Mouse (Mus musculus) right cerebral cortex, adult 2 months (tissue): Measurements from ENCODE around the gene Itga3.

ENCODE experiments used
- DNase-seq, 2 experiments: peaks; one replicate each; pipeline ENCODE4 v3.0.0; 2021 to 2022; ENCODE audit warnings: low spot score in 2 of 2

Itga3 gene

DNA sequence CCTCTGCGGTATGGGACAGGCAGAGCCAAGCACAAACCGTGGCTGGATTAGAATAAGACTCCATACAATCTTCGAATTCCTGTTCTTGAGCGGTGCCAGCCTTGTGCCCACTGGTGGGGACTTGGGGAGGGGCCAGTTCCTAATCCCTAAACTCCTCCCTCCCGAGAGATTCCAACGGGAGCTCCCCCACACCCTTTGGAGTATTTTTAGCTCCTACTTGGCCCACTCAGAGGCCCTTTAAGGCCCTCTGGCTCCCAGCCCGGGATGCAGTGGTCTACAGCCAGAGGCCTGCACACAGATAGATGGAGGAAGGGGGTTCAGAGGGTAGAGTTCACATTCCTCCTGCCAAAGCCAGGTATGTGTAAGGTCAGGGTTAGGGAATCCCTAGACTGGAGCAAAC lies 5.3 kb downstream of the Itga3 start:
- no peak for DNase-seq

DNA sequence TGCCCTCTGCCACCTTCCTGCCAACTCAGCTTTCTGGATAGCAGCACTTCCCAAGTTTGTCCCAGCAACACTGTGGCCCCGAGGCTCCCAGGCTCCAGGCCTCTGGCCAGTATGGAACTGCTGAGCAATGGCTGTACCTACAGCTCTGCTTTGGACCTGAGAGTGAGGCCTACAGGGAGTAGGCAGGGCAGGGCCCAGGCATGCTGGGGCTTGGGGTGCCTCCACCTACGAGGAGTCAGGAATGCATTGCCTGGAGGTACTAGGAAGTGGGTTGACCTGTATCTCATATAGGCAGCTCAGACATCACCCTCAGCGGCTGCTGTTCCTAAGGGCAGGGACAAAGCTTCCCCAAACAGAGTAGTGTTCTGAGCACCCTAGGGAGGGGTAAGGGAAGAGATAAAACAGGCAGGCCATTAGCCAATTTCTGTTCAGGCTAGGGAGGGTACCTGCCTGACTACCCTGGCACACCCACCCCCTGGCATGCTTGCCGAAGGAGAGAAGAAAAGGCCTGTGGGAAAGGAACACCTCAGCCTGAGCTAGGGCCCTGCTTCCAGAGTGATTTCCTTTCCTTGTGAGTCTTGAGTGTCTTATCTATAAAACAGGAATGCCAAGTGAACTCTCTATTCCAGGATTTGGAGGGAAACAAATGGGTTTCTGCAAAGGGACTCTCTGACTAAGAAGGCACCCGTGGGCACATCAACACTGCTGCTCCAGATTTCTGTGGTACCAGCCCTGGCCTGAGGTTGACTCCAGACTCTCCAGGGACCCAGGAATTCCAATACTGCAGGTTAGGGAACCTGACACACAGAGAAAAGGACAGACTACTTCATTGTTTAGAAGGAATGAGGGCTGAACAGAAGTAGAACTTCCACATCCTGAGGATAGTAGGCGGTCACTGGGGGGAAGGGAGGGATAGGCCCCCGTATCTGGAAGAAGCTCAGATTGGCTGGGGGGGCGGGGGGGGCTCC lies 6.2 kb downstream of the Itga3 start:
- no peak for DNase-seq

DNA sequence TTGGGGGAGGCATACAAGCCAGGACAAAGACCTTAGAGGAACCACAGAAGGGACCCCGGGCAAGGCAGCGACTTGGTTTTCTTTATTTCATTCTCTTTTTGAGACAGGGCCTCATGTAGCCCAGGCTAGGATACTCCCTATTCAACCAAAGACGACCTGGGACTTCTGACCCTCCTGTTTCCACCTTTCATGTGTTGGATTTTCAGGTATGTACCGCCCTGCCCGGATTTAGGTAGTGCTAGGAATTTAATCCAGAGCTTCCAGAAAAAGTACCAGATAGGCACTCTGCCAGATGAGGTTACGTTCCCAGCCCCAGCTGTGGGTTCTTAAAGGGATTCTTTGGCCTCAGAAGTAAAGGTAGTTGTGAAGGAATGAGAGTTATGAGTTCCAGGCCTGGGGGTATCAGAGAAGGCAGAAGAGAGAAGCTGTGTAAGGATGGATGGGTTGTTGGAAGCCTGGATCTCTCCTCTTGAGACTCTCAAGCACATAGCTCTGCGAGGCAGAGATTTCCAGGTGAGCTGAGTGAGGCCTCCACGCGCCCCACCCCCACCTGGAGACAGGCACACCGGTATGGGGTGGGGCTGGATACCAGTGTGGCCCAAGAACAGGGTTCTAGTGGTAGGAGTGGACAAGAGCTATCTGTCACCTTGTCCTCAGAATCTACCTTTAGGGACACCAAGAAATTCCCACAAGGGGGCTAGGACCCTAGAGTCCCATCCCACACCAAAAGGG lies 7.2 kb downstream of the Itga3 start:
- DNase-seq, result no peak

DNA sequence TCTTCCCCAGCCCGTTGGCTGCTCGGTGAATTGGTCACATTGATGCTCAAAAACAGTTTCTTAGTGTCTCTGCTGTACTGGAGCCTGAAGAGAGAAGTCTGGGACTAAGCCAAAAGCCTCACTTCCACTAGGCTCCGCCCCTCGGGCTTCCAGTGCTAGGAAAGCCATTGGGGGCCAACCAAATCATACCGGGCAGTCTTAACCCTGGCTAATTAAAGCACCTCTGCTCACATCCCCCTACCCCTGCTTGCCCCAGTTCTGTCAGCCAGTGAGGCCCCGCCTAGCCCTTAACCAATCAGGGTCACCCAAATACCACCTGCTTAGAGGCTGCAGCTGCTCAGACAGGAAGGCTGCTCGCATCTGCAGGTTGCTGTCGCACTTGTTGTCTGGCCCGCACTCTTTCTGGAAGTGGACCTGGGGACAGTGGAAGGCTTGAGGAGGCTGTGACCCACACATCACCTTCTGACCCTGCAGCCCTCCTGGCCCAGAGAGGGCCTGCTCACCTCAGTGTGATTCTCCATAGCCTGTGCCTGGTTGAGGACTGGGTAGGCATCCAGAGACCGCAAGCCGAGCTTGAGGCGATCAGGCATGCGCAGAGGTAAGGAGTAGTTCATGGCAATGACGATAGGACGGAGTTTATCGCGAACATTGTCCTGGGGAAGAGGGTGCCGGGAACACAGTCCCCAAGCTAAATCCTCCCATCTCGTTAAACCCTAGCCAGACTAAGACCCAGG lies 19.7 kb downstream of the Itga3 start:
- no peak for DNase-seq

DNA sequence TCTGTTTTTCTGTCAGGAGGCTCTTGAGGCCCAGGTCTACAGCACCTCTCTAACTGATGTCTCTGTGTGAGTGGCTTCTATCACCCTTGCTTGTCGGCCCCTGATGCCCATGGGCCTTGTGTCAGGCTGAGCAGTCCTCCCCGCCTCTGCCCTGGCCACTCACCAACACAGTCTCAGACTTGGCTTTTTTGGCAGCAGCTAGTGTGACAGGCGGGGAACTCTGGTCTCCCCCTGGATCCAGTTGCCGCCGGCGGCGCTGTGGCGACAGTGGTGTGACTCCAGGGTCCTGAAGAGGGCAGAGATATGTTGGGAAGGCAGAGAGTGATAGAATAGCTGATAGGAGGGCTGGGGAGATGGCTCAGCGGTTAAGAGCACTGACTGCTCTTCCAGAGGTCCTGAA lies 23.5 kb downstream of the Itga3 start:
- DNase-seq, result no peak

DNA sequence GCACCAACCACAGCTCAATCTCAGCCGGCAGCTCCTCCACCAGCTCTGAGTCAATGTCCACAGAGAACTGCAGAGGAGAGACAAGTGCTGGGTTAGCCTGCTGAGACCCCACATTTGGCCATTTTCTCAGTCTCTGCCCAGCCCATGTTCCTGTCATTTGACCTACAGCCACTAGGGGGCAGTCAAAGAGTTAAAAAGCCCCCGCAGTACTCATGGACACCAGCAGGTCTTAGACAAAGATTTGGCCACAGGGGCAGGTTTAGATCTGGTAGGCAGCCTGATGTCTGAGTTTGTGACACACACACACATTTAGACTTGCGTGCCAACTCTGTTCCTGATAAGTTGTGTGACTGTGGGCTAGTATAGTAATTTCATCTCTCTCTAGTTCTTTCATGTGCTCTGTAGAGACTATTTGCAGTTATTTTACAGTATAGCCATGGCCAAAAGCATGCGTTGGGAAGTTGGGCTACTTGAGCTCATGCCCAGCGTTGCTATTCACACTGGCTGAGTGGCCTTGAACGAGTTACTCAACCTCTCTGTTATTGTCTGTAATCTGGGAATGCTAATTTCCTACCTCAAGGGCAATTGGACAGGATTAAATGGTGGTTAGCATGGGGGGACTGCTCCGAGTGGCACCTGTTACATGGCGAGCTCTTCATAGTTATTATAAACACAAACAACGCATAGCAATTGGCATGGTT lies 29.5 kb downstream of the Itga3 start:
- DNase-seq, result peak; percentile 58 to 61

DNA sequence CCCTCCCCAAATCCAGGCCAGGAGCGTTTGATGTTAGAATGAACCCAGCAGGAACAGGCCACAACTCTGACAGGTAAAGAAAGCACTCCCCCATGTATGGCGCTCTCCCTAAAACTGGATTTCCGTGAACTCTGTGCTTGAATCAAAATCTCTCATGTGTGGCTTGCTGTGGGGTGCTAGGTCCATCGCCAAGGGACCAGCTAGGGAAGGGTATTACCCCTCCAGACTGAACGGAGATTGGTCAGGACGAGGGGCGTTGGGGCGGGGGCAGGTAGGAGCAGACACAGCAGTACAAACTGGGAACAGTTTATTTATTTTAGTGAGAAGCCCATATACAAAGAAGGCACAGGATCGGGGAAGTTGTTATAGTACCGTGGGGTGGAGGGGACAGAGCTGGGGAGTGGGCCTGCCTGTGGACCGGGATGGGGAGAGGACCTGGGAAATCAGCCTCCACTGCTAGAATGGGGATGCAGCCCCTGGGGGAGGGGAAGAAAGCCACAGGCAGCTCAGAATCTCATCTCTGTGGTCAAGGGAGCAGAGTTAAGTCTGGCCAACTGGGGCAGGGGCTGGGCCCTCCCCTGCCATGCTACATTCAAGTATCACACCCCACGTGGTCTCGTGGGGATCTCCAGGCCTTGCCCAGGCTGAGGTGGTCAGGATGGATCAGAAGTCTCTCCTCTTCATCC lies 32.3 kb downstream of the Itga3 start:
- DNase-seq, result no peak

DNA sequence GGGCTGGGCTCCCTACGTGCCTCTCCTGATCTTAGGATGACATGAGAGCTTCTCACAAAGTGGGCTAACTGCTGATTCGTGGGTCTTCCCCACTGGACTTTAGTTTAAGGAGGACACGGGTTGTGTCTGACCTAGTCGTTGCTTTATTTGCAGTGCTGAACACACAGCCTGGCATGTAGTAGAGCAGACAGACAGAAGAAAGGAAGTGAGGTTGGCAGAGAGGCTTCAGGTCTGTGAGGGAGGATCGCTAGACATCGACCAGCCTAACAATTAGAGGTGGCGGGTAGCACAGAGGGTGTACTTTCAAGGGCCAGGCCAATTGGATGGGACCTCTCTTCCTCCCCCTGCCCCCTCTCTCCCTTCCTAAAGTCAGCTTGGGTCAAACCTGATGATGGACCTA lies 33.0 kb downstream of the Itga3 start:
- no peak for DNase-seq

DNA sequence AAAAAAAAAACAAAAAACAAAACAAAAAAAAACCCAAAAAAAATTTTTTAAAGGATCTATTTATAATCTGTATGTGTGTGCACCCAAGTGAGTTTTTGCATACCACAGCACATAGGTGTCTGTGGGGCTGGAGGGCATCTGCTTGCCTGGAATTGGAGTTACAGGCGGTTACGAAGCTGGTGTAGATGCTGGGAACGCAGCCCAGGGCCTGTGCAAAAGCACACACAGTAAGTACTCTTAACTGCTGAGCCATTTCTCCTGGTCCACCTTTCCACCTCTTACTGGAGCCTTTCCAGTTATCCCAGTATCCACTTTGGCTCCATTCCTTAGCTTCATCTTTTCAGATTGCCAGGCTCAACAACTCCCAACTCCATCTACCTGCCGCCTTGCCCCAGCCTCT lies 33.5 kb downstream of the Itga3 start:
- no peak for DNase-seq

DNA sequence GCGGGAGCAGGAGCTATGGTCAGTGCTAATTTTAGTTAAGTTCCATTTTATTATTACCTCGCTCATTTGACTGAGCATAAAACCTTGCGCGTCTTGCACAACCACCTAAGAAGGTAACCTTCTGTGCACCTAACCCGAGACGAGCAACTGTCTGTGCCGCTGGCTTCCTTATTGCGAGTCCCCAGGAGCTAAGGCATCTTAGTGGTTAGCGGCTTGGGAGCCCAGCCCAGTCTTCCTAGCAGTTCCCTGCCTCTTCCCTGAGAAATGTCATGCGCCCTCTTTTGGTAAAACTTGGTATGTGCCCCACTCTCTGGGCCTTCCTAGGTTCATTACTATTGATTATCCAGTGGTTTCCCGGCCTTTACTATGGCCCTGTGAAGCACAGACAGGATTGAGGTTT lies 34.5 kb downstream of the Itga3 start:
- DNase-seq, result peak; percentile 90 to 91

DNA sequence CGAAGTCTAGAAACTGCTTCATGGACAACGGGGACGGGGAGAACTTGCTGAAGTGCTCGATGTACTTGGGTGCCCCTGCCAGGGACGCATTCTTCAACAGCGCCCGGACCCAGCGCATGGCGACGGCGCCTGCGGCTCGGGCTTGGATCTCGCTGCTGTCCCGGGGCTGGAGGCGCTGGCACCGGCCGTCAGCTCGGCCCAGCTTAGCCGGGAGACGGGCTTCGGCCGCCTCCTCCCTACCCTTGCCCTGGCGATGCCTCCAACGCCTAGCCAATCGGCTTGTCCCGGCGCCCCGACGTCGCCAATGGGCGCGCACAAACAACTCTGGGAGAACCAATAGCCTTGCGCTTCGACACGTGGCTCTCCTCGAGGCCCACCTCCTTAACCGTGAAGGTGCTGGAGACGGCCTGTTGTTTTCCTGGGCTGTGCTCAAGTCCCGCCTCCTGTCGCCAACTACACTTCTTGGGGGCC lies 35.4 kb downstream of the Itga3 start, which contains the start of gene Pdk2:
Pdk2 (minus strand) TSS at position 216 of the 471 bp plus-strand sequence.
- peak; percentile 96 to 97 for DNase-seq

DNA sequence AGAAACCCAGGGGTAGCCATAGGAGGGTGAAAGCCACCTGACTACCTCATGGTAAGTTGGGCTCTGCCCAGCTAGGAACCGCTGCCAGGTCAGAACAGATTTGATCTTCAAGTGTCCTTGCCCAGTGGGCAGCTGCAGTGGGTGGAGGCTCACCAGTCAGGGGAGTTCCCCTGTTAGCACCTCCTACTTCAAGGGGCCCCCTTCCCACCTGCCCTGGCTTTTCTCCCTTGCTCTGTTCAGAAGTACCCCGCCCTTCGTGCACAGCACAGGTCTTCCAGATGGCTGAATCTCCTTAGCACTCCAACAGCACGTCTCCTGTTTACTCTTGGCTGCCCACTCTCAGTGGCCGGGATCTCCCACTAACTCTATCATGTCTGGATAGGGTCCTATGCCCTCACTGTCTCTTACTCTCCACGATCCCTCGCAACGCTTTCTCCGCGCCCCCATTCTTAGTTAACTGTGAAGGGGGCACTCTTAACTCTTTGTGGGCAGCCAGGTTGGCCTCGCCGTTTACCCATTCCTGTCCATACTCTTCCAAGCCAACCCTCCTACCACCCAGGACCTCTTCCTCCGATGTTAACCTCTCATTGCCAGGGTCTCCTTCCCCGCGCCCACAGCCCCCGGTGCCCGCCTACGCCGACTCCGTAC lies 36.0 kb downstream of the Itga3 start:
- peak; percentile 57 for DNase-seq

DNA sequence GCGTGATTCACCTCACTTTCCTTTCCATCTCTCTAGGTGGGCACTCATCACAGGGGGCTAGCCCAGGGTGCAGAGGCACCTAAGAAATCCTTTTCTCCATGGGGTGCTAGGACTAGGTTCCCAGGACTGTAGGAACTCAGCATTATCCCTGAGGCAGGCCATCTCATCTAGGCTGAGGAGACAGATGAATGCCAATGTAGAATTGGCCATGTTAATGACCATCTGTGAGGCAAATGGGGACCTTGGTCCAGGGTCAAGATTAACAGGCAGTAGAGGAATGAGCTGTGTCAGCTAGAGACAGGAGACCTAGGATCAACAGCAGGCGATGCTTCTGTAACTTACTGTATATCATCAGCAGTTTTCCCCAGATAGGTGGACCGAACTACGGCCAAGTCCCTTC lies 36.8 kb downstream of the Itga3 start:
- DNase-seq, result no peak

DNA sequence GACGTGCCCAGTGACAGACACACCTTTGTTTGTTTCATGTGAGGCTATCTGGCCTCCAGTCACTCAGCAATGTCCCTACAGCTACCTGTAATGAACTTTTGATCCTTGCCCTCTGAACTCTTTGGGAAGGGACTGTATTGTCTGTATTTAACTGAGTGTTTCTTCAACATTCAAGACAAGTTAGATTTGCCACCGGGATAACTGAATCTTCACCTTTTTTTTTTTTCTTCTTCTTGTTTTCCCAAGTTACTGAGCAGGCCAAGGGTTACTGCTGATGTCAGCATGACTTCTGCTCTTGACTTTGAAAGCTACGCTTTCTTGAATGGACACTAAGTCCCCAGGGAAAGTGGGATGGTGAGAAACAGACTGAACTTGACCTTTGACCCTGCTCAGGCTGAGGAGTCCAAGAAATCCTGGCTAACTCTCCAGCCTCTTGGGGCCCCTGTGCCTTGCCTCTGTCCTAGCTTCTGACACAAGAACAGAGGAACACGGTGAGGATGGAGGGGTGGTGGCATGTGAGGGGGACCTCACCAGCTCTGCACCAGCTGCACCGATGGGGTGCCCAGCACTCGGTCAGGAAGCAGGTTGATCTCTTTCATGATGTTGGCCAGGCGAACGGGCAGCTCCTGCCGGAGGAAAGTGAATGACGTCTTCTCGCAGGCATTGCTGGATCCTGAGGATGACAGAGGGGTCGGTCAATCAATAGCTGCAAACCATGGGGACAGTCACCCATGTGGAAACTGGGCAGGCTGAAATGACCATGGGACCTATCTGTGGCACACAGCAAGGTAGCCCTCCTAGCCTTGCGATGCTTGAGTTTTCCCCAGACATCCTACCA lies 37.6 kb downstream of the Itga3 start:
- no peak for DNase-seq

DNA sequence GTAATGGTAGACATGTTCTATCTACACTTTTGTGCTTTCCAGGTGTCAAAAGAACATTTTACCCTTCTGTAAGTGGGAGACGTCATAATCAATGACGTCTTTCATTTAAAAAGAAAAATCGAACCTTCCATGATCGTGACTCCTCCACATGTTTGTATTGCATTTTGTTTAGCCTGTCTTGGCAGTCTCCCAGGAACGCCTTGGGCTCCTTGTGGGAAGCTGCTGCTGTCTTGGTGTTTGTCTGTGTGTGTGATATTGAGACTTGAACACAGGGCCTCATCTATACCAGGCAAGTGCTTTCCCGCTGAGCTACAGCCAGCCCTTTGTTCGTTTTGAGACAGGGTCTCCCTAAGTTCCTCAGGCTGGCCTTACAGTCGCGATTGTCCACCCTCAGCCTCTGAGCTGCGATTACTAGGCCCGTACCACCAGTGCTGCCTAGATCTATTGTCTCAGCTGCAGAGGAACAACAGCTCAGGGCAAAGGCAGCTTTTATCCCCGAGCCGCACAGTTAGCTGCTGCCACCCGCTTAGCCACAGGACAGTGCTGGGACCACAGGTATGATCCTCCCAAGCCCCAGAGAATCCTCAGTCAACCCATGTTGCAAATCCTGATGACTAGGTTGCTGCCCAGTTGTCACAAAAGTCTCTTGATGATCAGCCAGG lies 38.3 kb downstream of the Itga3 start:
- peak; percentile 50 to 52 for DNase-seq

DNA sequence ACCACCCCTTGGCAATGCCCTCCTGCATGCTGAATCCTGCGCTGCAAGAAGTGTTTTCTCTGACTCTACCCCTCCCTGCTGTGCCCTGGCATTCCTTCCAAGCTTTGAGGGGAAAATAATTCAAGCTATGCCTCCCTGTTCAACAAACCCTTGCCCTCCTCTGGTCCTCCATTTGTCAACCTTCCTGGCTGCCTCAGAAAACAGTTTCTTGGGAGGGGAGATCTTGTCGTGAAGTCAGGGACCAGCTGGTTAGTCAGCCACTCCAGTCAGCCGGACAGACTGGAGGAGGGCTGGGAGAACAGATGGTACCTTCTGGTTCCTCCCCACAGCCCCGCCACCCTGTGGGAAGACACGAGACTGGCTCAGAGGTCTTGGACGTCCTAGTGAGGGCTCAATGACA lies 39.3 kb downstream of the Itga3 start:
- DNase-seq, result peak in 1 of 2 experiments; percentile 53

DNA sequence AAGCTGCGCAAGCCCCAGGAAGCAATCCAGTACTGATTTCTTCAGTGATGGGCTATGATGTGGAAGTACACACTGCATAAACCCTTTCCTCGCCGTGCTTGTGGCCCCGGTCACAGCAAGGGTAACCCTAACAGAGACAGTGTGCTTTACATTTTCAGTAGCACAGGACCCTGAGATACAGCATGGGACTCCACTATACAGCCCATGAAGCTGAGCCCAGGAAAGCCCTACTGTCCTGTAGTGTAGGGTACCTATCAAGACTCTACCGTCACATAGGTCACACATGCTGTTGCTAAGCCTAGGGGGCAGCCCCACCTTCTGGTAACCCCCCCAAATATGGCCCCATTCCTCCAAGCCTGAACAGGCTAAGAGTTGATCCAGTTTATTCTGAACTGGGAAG lies 40.1 kb downstream of the Itga3 start:
- no peak for DNase-seq

DNA sequence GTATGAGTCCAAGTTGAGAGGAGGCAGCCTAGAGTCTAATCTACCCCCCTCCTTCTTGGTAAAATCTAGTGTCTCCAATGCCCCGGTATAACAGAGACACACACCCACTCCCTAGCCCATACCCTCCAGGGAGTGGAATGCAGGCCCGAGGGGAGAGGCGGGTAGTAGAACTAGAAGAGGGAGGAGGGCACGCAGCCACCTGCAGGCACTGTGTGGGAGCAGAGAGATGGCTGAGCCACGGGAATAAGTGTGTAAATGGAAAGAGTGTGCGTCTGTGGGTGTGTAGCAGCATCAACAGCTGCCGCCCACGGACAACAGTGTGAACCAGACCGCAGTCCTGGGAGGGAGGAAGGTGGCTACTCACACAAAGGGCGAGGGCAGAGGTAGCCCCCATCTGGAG lies 41.7 kb downstream of the Itga3 start:
- DNase-seq, result peak; percentile 68 to 75

DNA sequence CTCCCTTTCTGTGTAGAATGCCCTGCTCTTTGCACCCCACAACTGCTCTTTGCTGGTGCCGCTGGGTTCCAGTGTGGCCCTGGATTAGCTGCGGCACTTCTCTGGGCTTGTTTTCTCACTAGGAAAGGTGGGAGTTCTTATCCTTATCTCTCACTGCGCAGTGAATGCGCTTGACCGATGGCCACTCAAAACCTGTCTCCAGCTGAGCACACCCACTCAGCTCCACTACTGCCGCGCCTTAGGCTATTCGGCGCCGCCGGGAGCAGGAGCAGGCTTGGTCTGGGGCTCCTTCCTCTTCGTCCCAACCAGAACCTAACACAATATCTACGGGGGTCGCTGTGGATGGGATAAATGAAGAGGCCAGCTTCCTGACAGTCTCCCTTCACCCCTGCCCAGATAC lies 43.0 kb downstream of the Itga3 start:
- DNase-seq, result no peak
